Mouse (Mus musculus): ENCODE results near the gene Ldlrad3. TPM values are rescaled to one million over a fixed set of nuclear protein-coding genes. Genes with fewer than 3 reads are reported as not detected.

Ldlrad3 gene
- polyA plus RNA-seq, 1 experiment: 18.5 TPM

DNA sequence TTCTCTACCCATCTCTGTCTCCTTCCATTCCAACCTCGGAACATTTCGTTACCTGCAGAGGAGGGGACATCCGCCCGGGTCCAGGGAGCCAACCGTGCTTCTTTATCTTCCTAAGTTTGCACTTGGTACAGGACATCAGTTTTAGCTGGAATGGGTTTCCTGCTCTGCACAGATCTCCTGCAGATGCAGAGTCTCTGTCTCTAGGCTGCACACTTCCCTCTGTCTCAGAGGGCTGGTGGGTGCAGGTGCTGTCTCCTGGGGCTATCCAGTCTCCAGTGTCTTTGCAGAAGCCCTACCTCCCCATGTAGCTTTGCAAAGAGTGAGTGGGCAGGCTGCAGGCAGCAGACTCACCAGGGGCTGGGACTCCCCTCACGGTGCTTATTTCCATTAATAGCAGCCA, 109.9 kb downstream of the Ldlrad3 start:
- 92% methylated on average over 6 of the region's 6 CpGs for WGBS
- no peak overlapping the region for H3K4me3 ChIP-seq (ENCODE audit: insufficient read depth, low read depth, low read length)
- no peak for TF ChIP-seq CTCF (conservative IDR thresholded peaks at IDR 0.05; ENCODE audit: insufficient read depth, insufficient read length, low read depth, low read length)
- TF ChIP-seq POLR2A (IDR thresholded peaks at IDR 0.05; ENCODE audit: low read depth, low read length): no peak
- H3K36me3 ChIP-seq (ENCODE audit: control insufficient read depth, insufficient read depth, low read length): no peaks in the 10 kb centered on the region
- DNase-seq: no peak
- H3K27ac ChIP-seq (ENCODE audit: insufficient read depth, low read depth, low read length): no peak overlapping the region
- no peaks in the 10 kb centered on the region for H3K27me3 ChIP-seq (replicated peaks; ENCODE audit: control insufficient read depth, insufficient read depth, low read length)
- no peaks in the 10 kb centered on the region for H3K4me1 ChIP-seq (ENCODE audit: control insufficient read depth, insufficient read depth, low read length)

DNA sequence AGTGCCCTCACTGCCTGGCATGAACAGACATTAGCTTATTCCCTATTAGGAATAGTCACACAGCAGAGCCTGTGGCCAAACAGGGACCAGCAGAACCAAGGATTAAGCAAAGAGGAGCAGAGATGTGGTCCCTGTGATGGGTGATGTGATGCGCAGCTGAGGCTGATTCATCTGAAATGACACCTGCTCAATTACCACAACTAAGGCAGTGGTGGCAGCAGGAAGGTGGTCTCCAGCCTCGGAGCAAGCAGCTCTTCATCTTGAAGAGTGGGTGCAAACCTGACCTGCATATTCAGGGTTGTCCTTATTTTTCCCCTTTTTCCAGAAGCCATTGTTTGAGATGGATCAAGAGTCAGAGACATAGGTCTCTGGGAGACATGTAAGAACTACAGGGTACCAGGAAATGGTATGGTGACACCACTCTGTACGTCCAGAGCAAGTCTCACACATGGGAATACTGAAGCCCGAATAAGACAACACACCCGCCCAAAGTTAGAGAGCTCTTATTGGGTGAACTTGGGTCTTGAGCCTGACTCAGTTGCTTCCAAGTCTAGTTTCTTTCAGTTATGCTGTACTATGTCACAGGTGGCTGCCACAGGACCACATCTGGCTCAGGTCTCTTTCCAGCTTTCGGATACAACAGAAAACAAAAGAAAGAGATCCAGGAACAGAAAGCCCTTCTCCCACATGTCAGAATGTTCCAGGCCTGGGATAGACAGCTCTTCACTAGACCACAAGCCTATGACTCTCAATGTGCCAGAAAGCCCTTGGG, 112.7 kb downstream of the Ldlrad3 start:
- H3K27me3 ChIP-seq (replicated peaks; ENCODE audit: control insufficient read depth, insufficient read depth, low read length): no peaks in the 10 kb centered on the region
- H3K36me3 ChIP-seq (ENCODE audit: control insufficient read depth, insufficient read depth, low read length): no peaks in the 10 kb centered on the region
- WGBS: 96% methylated on average over 6 of the region's 6 CpGs
- H3K4me3 ChIP-seq (ENCODE audit: insufficient read depth, low read depth, low read length): no peak overlapping the region
- no peaks in the 10 kb centered on the region for H3K4me1 ChIP-seq (ENCODE audit: control insufficient read depth, insufficient read depth, low read length)
- H3K27ac ChIP-seq (ENCODE audit: insufficient read depth, low read depth, low read length): no peak overlapping the region
- no peak for TF ChIP-seq CTCF (conservative IDR thresholded peaks at IDR 0.05; ENCODE audit: insufficient read depth, insufficient read length, low read depth, low read length)
- TF ChIP-seq POLR2A (IDR thresholded peaks at IDR 0.05; ENCODE audit: low read depth, low read length): no peak
- DNase-seq: no peak

DNA sequence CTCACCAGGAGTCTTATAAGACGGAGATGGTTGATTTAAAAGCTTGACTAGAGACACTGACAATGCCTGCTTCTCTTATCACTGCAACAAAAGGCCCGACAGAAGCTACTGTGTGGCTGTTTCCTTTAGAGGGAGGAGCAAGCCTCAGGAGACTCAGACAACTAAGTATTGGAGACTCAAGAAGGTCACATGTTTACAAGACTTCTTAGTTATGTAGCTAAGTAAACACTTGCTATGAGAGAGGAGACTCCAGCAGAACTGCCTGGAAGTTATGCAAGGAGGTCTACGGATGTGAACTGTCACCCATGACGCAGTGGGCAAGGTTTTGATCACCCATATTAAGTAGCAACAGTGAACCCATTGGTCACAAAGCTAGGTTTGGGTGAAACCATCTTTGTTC, 113.3 kb downstream of the Ldlrad3 start:
- H3K4me1 ChIP-seq (ENCODE audit: control insufficient read depth, insufficient read depth, low read length): no peaks in the 10 kb centered on the region
- 79% methylated on average over 4 of the region's 4 CpGs for WGBS
- H3K36me3 ChIP-seq (ENCODE audit: control insufficient read depth, insufficient read depth, low read length): no peaks in the 10 kb centered on the region
- no peak overlapping the region for H3K27ac ChIP-seq (ENCODE audit: insufficient read depth, low read depth, low read length)
- TF ChIP-seq POLR2A (IDR thresholded peaks at IDR 0.05; ENCODE audit: low read depth, low read length) (no peak), CTCF (conservative IDR thresholded peaks at IDR 0.05; ENCODE audit: insufficient read depth, insufficient read length, low read depth, low read length) (no peak)
- DNase-seq: no peak
- no peaks in the 10 kb centered on the region for H3K27me3 ChIP-seq (replicated peaks; ENCODE audit: control insufficient read depth, insufficient read depth, low read length)
- H3K4me3 ChIP-seq (ENCODE audit: insufficient read depth, low read depth, low read length): no peak overlapping the region

DNA sequence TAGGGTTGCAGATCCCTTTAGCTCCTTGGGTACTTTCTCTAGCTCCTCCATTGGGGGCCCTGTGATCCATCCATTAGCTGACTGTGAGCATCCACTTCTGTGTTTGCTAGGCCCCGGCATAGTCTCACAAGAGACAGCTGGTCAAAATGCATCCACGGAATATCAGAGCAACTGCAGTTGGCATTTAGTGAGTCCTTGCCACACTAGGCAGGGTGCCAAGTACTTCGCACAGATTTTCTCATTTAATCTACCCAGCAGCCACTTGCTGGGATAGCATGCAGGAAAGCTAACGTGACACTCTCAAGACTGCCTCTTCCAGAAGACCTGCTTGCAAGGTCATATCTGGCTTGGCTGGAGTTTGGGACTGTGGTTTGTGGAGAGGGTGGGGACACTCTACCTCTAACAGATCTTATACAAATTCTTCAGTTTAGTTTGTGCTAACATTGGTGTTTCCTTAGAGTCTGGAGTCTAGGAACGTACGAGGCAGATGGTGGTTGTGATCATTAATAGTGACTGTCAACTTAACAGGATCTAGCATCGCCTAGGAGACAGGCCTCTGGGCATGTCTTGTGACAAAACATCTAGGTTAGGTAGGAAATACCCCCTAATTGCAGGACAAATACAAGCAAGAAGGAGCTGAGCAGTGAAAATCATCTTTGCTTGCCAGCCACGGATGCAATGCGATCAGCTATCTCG, 115.0 kb downstream of the Ldlrad3 start:
- no peaks in the 10 kb centered on the region for H3K4me1 ChIP-seq (ENCODE audit: control insufficient read depth, insufficient read depth, low read length)
- no peaks in the 10 kb centered on the region for H3K36me3 ChIP-seq (ENCODE audit: control insufficient read depth, insufficient read depth, low read length)
- 83% methylated on average over 10 of the region's 10 CpGs for WGBS
- no peaks in the 10 kb centered on the region for H3K27me3 ChIP-seq (replicated peaks; ENCODE audit: control insufficient read depth, insufficient read depth, low read length)
- no peak for TF ChIP-seq POLR2A (IDR thresholded peaks at IDR 0.05; ENCODE audit: low read depth, low read length)
- TF ChIP-seq CTCF (conservative IDR thresholded peaks at IDR 0.05; ENCODE audit: insufficient read depth, insufficient read length, low read depth, low read length): no peak
- H3K27ac ChIP-seq (ENCODE audit: insufficient read depth, low read depth, low read length): no peak overlapping the region
- no peak for DNase-seq
- no peak overlapping the region for H3K4me3 ChIP-seq (ENCODE audit: insufficient read depth, low read depth, low read length)

DNA sequence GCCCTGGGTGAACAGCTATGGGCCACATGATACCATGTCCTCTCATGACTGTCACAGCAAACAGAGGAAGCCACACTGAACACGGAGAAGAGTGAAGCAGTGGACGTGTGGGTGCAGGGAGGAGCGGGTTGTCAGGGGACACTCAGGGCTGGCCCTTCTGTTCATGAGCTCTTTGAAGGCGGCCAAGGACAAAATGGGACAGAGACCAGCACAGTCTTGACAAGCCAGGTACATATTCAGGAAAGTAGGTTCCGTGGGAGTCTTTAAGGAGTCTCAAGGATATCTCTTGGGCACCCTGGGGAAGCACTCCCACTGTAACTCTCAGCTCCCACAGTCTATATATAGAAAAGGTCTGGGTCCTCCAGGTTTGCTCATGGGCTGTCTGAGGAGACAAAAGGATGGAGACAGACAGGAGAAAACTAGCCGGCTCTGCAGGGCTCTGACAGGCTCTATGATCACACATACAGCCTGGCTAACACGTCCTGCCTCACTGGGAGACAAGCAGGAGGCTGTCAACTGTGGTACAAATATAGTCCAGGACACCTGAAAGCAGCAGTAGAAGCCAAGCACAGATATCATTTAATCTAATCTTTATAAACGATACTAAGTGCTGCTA, 121.3 kb downstream of the Ldlrad3 start:
- TF ChIP-seq POLR2A (IDR thresholded peaks at IDR 0.05; ENCODE audit: low read depth, low read length) (no peak), CTCF (conservative IDR thresholded peaks at IDR 0.05; ENCODE audit: insufficient read depth, insufficient read length, low read depth, low read length) (no peak)
- Histone ChIP-seq H3K4me1 (ENCODE audit: control insufficient read depth, insufficient read depth, low read length) (peaks cover 10% of the 10 kb centered on the region), H3K27me3 (replicated peaks; ENCODE audit: control insufficient read depth, insufficient read depth, low read length) (no peaks in the 10 kb centered on the region), H3K4me3 (ENCODE audit: insufficient read depth, low read depth, low read length) (no peak overlapping the region), H3K27ac (ENCODE audit: insufficient read depth, low read depth, low read length) (no peak overlapping the region), H3K36me3 (ENCODE audit: control insufficient read depth, insufficient read depth, low read length) (no peaks in the 10 kb centered on the region)
- 85% methylated on average over 8 of the region's 8 CpGs for WGBS
- DNase-seq: no peak

DNA sequence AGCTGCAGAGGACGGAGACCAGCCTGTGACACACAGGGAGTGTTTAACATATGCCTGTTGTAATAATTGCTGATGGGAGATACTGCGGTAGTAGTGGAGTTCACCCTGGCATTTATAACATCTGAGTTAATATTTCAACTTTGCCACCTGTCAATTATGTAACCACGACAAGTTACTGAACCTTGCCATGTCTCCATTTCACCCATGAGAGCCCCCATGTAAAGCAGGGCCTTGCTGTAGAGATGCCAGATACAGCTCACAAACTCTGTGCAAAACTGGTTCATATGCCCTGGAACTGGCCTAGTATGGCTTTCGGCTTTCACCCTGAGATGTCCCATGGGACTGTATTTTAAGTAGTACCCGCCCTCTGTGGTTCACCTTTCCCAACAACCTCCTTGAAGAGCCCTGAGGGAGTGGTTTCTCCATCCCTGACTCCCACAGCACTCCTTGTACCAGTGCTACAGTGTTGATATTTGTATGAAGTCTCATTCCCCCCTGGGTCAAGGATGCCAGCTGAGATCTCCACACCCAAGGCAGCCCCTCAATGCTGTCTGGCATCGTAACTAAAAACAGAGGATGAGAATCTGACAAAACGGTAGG, 122.2 kb downstream of the Ldlrad3 start:
- no peak for TF ChIP-seq POLR2A (IDR thresholded peaks at IDR 0.05; ENCODE audit: low read depth, low read length)
- no peak for TF ChIP-seq CTCF (conservative IDR thresholded peaks at IDR 0.05; ENCODE audit: insufficient read depth, insufficient read length, low read depth, low read length)
- Histone ChIP-seq H3K4me1 (ENCODE audit: control insufficient read depth, insufficient read depth, low read length) (peaks cover 10% of the 10 kb centered on the region), H3K36me3 (ENCODE audit: control insufficient read depth, insufficient read depth, low read length) (no peaks in the 10 kb centered on the region), H3K27me3 (replicated peaks; ENCODE audit: control insufficient read depth, insufficient read depth, low read length) (no peaks in the 10 kb centered on the region), H3K27ac (ENCODE audit: insufficient read depth, low read depth, low read length) (no peak overlapping the region), H3K4me3 (ENCODE audit: insufficient read depth, low read depth, low read length) (no peak overlapping the region)
- 59% methylated on average over 7 of the region's 7 CpGs for WGBS
- peak; percentile 69 for DNase-seq

Measured in kidney, adult 2 months (tissue).